Mouse (Mus musculus) hindbrain, embryonic 15.5 days (tissue): ENCODE data around the gene 4930524B15Rik. TPM values are rescaled to one million over a fixed set of nuclear protein-coding genes. Genes with fewer than 3 reads are reported as not detected.

Experiments
- ATAC-seq: fragments of 200-750 bp; cut with Nextera tagmentation; 2 replicates; pipeline ENCODE4 v1.8.0; 2017; ENCODE audit warnings: low read depth, moderate number of reproducible peaks, moderate TSS enrichment; ENCODE audit not compliant: low FRiP score
- H3K27ac ChIP-seq: fragments of 300-500 bp; sonication (generic); replicated peaks from 2 replicates; pipeline ENCODE4 v1.5.1; 2015; ENCODE audit warnings: mild to moderate bottlenecking, inconsistent platforms
- H3K27me3 ChIP-seq: fragments of 300-500 bp; sonication (generic); 2 replicates; pipeline ENCODE4 v1.6.1; 2015; ENCODE audit warnings: control low read depth, inconsistent platforms
- H3K36me3 ChIP-seq: fragments of 300-500 bp; sonication (generic); 2 replicates; pipeline ENCODE4 v1.6.1; 2015; ENCODE audit warnings: control low read depth, inconsistent platforms
- H3K4me1 ChIP-seq: fragments of 300-500 bp; sonication (generic); replicated peaks from 2 replicates; pipeline ENCODE4 v1.6.1; 2015; ENCODE audit warnings: control low read depth, inconsistent platforms
- H3K4me2 ChIP-seq: fragments of 300-500 bp; sonication (generic); 2 replicates; pipeline ENCODE4 v1.6.1; 2015; ENCODE audit warnings: moderate library complexity, mild to moderate bottlenecking, inconsistent platforms
- H3K4me3 ChIP-seq: fragments of 300-500 bp; sonication (generic); 2 replicates; pipeline ENCODE4 v1.5.1; 2015; ENCODE audit warnings: mild to moderate bottlenecking, inconsistent platforms
- H3K9ac ChIP-seq: fragments of 300-500 bp; sonication (generic); 2 replicates; pipeline ENCODE4 v1.6.1; 2015; ENCODE audit warnings: inconsistent platforms
- H3K9me3 ChIP-seq: fragments of 300-500 bp; sonication (generic); 2 replicates; pipeline ENCODE4 v1.6.1; 2016; ENCODE audit warnings: control low read depth, inconsistent platforms
- WGBS: fragments of 180-500 bp; shearing (Covaris S2); methylation state at CpG from one replicate; pipeline ENCODE4 v1.1.7; 2015; 5-methylcytosine and 5-hydroxymethylcytosine counted together
- polyA plus RNA-seq: library from polyadenylated mRNA; unstranded; fragments of >200 nt; fragmentation: Nextera tagmentation; extraction: Ambion mirVana; gene quantifications from 2 replicates; pipeline ENCODE4 v1.2.1, GENCODE M21; 2015

Gene 4930524B15Rik
- 0.16 and 0.36 TPM in 2 replicates for polyA plus RNA-seq

- Histone ChIP-seq H3K36me3 (no peaks in the 10 kb centered on the region), H3K9ac (peak within 1 kb of the TSS; percentile 14; the same call in 1 of the 2 replicates), H3K4me3 (peak within 1 kb of the TSS; percentile 22), H3K9me3 (no peaks in the 10 kb centered on the region), H3K4me1 (peaks cover 5% of the 10 kb centered on the region; the same call in 1 of the 2 replicates), H3K4me2 (peak within 1 kb of the TSS; percentile 52), H3K27me3 (no peaks in the 10 kb centered on the region), H3K27ac (no peak within 1 kb of the TSS)
- ATAC-seq = peak; percentile 82; the same call in 1 of the 2 replicates
- WGBS = 44% methylated on average over 48 of the region's 49 CpGs
Measured at GRCm38 (mm10) chr11:31965256-31966134, at the start of gene 4930524B15Rik. 4930524B15Rik (plus strand) TSS chr11:31965592.

GRCm38 (mm10) chr11:31917769-31918168, 47.6 kb upstream of the 4930524B15Rik start:
- WGBS = 83% methylated on average over 1 of the region's 1 CpGs
- H3K36me3 ChIP-seq = peaks cover 12% of the 10 kb centered on the region
- no peak overlapping the region for H3K4me2 ChIP-seq
- H3K9me3 ChIP-seq = no peaks in the 10 kb centered on the region
- H3K27ac ChIP-seq = no peak overlapping the region
- no peak overlapping the region for H3K4me3 ChIP-seq
- H3K4me1 ChIP-seq = no peaks in the 10 kb centered on the region
- ATAC-seq = no peak
- H3K9ac ChIP-seq = no peak overlapping the region
- H3K27me3 ChIP-seq = no peaks in the 10 kb centered on the region

GRCm38 (mm10) chr11:31930051-31930450, 35.3 kb upstream of the 4930524B15Rik start:
- no peak overlapping the region for H3K27ac ChIP-seq
- H3K4me1 ChIP-seq = no peaks in the 10 kb centered on the region
- ATAC-seq = no peak
- 98% methylated on average over 10 of the region's 10 CpGs for WGBS
- H3K9me3 ChIP-seq = no peaks in the 10 kb centered on the region
- H3K36me3 ChIP-seq = peaks cover 78% of the 10 kb centered on the region
- H3K27me3 ChIP-seq = no peaks in the 10 kb centered on the region
- H3K9ac ChIP-seq = no peak overlapping the region
- H3K4me3 ChIP-seq = no peak overlapping the region
- H3K4me2 ChIP-seq = no peak overlapping the region

GRCm38 (mm10) chr11:31935652-31936051, 29.7 kb upstream of the 4930524B15Rik start:
- Histone ChIP-seq H3K27me3 (no peaks in the 10 kb centered on the region), H3K4me1 (peaks cover 3% of the 10 kb centered on the region), H3K36me3 (peaks cover 32% of the 10 kb centered on the region), H3K9ac (no peak overlapping the region), H3K4me2 (no peak overlapping the region), H3K9me3 (no peaks in the 10 kb centered on the region), H3K27ac (no peak overlapping the region), H3K4me3 (no peak overlapping the region)
- WGBS = 71% methylated on average over 4 of the region's 4 CpGs
- no peak for ATAC-seq

- ATAC-seq = no peak
- Histone ChIP-seq H3K4me1 (peaks cover 16% of the 10 kb centered on the region), H3K27me3 (no peaks in the 10 kb centered on the region), H3K9me3 (no peaks in the 10 kb centered on the region), H3K4me2 (no peak overlapping the region), H3K36me3 (peaks cover 18% of the 10 kb centered on the region), H3K9ac (no peak overlapping the region), H3K27ac (no peak overlapping the region), H3K4me3 (no peak overlapping the region)
- WGBS = 90% methylated on average over 10 of the region's 10 CpGs
Measured at GRCm38 (mm10) chr11:31936910-31937525, 28.4 kb upstream of the 4930524B15Rik start.

- peak overlapping the region; percentile 82 for H3K27ac ChIP-seq
- no peaks in the 10 kb centered on the region for H3K9me3 ChIP-seq
- peak overlapping the region; percentile 26 for H3K4me2 ChIP-seq
- WGBS = 50% methylated on average over 13 of the region's 13 CpGs
- peak; percentile 88 for ATAC-seq
- H3K36me3 ChIP-seq = no peaks in the 10 kb centered on the region
- no peak overlapping the region for H3K4me3 ChIP-seq
- peaks cover 22% of the 10 kb centered on the region for H3K4me1 ChIP-seq
- H3K27me3 ChIP-seq = no peaks in the 10 kb centered on the region
- no peak overlapping the region for H3K9ac ChIP-seq
Measured at GRCm38 (mm10) chr11:31940898-31941639, 24.3 kb upstream of the 4930524B15Rik start.

GRCm38 (mm10) chr11:31941640-31942638, 23.5 kb upstream of the 4930524B15Rik start:
- H3K36me3 ChIP-seq = no peaks in the 10 kb centered on the region
- H3K4me3 ChIP-seq = no peak overlapping the region
- ATAC-seq = peak; percentile 65
- peak overlapping the region; percentile 82 for H3K27ac ChIP-seq
- H3K27me3 ChIP-seq = no peaks in the 10 kb centered on the region
- H3K9ac ChIP-seq = no peak overlapping the region
- H3K4me1 ChIP-seq = peaks cover 22% of the 10 kb centered on the region
- peak overlapping the region; percentile 26; the same call in 1 of the 2 replicates for H3K4me2 ChIP-seq
- WGBS = 70% methylated on average over 4 of the region's 4 CpGs
- no peaks in the 10 kb centered on the region for H3K9me3 ChIP-seq

- Histone ChIP-seq H3K9ac (no peak overlapping the region), H3K4me3 (no peak overlapping the region), H3K27ac (no peak overlapping the region), H3K27me3 (no peaks in the 10 kb centered on the region), H3K4me1 (peaks cover 35% of the 10 kb centered on the region), H3K4me2 (no peak overlapping the region), H3K36me3 (no peaks in the 10 kb centered on the region), H3K9me3 (no peaks in the 10 kb centered on the region)
- 92% methylated on average over 3 of the region's 3 CpGs for WGBS
- ATAC-seq = no peak
Measured at GRCm38 (mm10) chr11:31945471-31945870, 19.9 kb upstream of the 4930524B15Rik start.

GRCm38 (mm10) chr11:31948462-31949330, 16.7 kb upstream of the 4930524B15Rik start:
- Histone ChIP-seq H3K9me3 (no peaks in the 10 kb centered on the region), H3K4me1 (peaks cover 15% of the 10 kb centered on the region), H3K27me3 (no peaks in the 10 kb centered on the region), H3K36me3 (no peaks in the 10 kb centered on the region), H3K4me3 (peak overlapping the region; percentile 44), H3K9ac (peak overlapping the region; percentile 44), H3K27ac (peak overlapping the region; percentile 21), H3K4me2 (peak overlapping the region; percentile 63)
- 20% methylated on average over 15 of the region's 15 CpGs for WGBS
- peak; percentile 72 for ATAC-seq

GRCm38 (mm10) chr11:31949331-31949785, 16.0 kb upstream of the 4930524B15Rik start:
- ATAC-seq = peak; percentile 87
- peak overlapping the region; percentile 44 for H3K9ac ChIP-seq

More at GRCm38 (mm10) chr11:31949331-31949785, 16.0 kb upstream of the 4930524B15Rik start:
- H3K4me1 ChIP-seq = peaks cover 15% of the 10 kb centered on the region
- no peaks in the 10 kb centered on the region for H3K27me3 ChIP-seq
- H3K4me2 ChIP-seq = peak overlapping the region; percentile 63
- H3K36me3 ChIP-seq = no peaks in the 10 kb centered on the region
- peak overlapping the region; percentile 21 for H3K27ac ChIP-seq
- 2% methylated on average over 17 of the region's 17 CpGs for whole genome bisulfite sequencing
- H3K9me3 ChIP-seq = no peaks in the 10 kb centered on the region
- H3K4me3 ChIP-seq = peak overlapping the region; percentile 44
